Mouse (Mus musculus) hindbrain, embryonic 14.5 days (tissue): ENCODE measurements at regions not wholly inside any gene's neighbourhood (a gene's known extent, or its start where the extent isn't known, plus 50 kb on each side); places are given as distances from the start of the nearest gene placed in this dataset.

ENCODE experiments used
- ATAC-seq: fragments of 200-750 bp; cut with Nextera tagmentation; 2 replicates; pipeline ENCODE4 v1.8.0; 2017; ENCODE audit warnings: moderate number of reproducible peaks, mild to moderate bottlenecking, moderate TSS enrichment, moderate library complexity; ENCODE audit not compliant: low FRiP score
- DNase-seq: peaks from one replicate; pipeline ENCODE4 v3.0.0-alpha.2; 2015; ENCODE audit warnings: low spot score
- H3K27ac ChIP-seq: fragments of 300-500 bp; sonication (generic); 2 replicates; pipeline ENCODE4 v1.5.1; 2014; ENCODE audit warnings: mild to moderate bottlenecking, moderate library complexity
- H3K27me3 ChIP-seq: fragments of 300-500 bp; sonication (generic); 2 replicates; pipeline ENCODE4 v1.6.1; 2014; ENCODE audit warnings: mild to moderate bottlenecking, low read length, mixed read lengths; ENCODE audit not compliant: control insufficient read depth, insufficient read depth
- H3K36me3 ChIP-seq: fragments of 300-500 bp; sonication (generic); replicated peaks from 2 replicates; pipeline ENCODE4 v1.6.1; 2014; ENCODE audit not compliant: control insufficient read depth, insufficient read depth
- H3K4me1 ChIP-seq: fragments of 300-500 bp; sonication (generic); replicated peaks from 2 replicates; pipeline ENCODE4 v1.6.1; 2014; ENCODE audit warnings: antibody characterized with exemption, low read length, mixed read lengths; ENCODE audit not compliant: control insufficient read depth, insufficient read depth
- H3K4me2 ChIP-seq: fragments of 300-500 bp; sonication (generic); replicated peaks from 2 replicates; pipeline ENCODE4 v1.6.1; 2014; ENCODE audit warnings: mild to moderate bottlenecking, moderate library complexity
- H3K4me3 ChIP-seq: fragments of 300-500 bp; sonication (generic); replicated peaks from 2 replicates; pipeline ENCODE4 v1.5.1; 2014; ENCODE audit warnings: mild to moderate bottlenecking, low read length
- H3K9ac ChIP-seq: fragments of 300-500 bp; sonication (generic); 2 replicates; pipeline ENCODE4 v1.6.1; 2014
- H3K9me3 ChIP-seq: fragments of 300-500 bp; sonication (generic); 2 replicates; pipeline ENCODE4 v1.6.1; 2016; ENCODE audit warnings: low read length; ENCODE audit not compliant: control insufficient read depth
- WGBS: fragments of 180-500 bp; shearing (Covaris S2); extraction: QIAGEN DNeasy Blood & Tissue Kit; methylation state at CpG from one replicate; pipeline ENCODE4 v1.1.7; 2014; 5-methylcytosine and 5-hydroxymethylcytosine counted together

DNA sequence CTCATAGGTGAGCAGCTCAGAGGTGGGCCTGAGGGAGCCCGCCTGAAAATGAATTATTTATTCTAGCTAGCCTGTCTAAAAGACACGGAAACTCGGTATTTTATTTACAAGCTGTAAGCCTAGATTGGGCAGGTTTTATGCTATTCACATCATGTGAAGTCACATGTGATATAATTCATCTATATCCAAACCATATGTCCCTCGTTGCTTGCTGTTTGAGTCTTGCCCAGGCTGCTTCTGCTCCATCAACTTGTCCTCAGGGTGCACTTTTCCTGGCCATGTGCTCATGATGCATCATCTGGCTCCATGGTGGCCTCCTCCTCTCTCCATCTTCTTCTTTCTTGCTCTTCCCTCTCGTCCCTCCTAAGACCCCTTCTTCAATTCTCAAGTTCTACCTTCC, 53.0 kb upstream of the Gm11983 start:
- ATAC-seq: no peak
- H3K27me3 ChIP-seq: no peaks in the 10 kb centered on the region
- no peak overlapping the region for H3K9ac ChIP-seq
- H3K9me3 ChIP-seq: no peaks in the 10 kb centered on the region
- no peak overlapping the region for H3K4me2 ChIP-seq
- no peak overlapping the region for H3K4me3 ChIP-seq
- H3K36me3 ChIP-seq: no peaks in the 10 kb centered on the region
- H3K4me1 ChIP-seq: no peaks in the 10 kb centered on the region
- H3K27ac ChIP-seq: no peak overlapping the region
- whole genome bisulfite sequencing: 77% methylated on average over 5 of the region's 5 CpGs
- no peak for DNase-seq

DNA sequence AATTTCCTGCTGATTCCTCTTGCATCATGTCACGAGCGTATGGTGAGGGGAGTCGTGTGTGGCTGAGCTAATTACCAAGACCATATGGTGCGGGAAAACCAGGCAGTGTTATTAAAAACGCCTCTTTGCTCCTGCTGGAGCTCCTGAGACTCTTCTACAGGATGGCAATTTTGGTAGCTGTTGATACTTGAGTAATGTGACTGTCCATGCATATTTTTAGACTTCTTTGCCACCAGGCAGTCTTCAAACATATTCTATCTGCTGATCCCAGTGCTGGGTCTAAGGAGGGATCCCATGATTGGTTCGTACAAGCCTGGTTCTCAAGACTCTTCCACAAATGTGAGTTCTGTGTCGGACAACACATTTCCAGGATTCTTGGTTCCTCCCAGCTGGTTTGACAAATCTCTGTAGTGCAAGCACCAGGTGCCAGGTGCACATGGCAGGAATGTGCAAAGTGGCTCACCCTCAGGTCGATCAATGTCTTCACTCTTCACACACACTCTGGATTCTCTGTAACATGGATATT, 52.3 kb upstream of the Gm11983 start:
- no peaks in the 10 kb centered on the region for H3K9me3 ChIP-seq
- no peak overlapping the region for H3K4me2 ChIP-seq
- no peaks in the 10 kb centered on the region for H3K4me1 ChIP-seq
- no peaks in the 10 kb centered on the region for H3K27me3 ChIP-seq
- H3K36me3 ChIP-seq: no peaks in the 10 kb centered on the region
- 53% methylated on average over 8 of the region's 8 CpGs for WGBS
- 0 out of 2 replicates have a peak overlapping the region, but pooled peaks have one; percentile 0 for H3K27ac ChIP-seq
- ATAC-seq (peak; percentile 63; the same call in 1 of the 2 replicates), DNase-seq (no peak)
- H3K9ac ChIP-seq: no peak overlapping the region
- no peak overlapping the region for H3K4me3 ChIP-seq

DNA sequence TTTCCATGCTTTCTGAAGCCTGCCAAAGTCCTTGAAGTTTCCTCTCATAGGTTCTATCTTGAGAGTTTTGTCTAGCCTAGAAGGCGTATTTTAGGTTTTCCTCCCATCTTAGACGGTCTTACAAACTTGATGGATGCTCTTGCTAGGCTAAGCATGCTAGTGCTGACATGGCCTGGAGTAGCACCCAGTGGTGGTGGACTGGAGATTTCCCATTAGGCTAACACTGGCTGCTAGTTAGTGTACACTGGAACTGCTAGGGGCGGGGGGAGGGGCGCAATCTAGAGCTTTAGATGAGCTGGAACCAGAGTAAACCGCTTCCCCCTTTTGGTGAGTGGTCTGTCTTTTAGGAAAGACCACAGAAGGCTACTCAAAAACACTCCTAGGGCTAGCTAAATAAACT, 51.7 kb upstream of the Gm11983 start:
- Histone ChIP-seq H3K36me3 (no peaks in the 10 kb centered on the region), H3K4me3 (no peak overlapping the region), H3K9ac (no peak overlapping the region), H3K27me3 (no peaks in the 10 kb centered on the region), H3K4me1 (no peaks in the 10 kb centered on the region), H3K9me3 (no peaks in the 10 kb centered on the region), H3K4me2 (no peak overlapping the region), H3K27ac (no peak overlapping the region)
- 88% methylated on average over 5 of the region's 5 CpGs for WGBS
- DNase-seq (no peak), ATAC-seq (no peak)
